Mouse (Mus musculus) right cerebral cortex, postnatal 25 days (tissue): ENCODE results near the gene Mab21l3.

Source experiments
- DNase-seq: peaks from one replicate; pipeline ENCODE4 v3.0.0; 2022

The Mab21l3 gene

DNA sequence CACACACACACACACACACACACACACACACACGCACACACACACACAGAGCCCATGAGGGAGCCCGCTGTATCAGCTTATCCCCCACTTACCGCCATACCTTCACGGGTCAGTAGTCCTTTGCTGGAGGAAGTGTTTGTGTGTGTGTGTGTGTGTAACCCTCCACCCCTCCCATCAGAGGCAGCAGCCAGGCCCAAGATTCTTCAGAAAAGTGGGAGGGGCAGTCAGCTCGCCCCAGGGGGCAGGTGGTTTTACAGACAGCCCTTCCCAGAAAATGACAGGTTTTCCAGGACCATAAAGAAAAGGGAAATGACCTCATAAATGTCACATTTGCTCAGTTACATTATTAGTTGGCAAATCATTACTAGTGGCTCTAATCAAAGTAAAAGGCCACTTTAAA is at the start of gene Mab21l3:
Mab21l3 (minus strand) TSS at position 144 of the 400 bp plus-strand sequence.
- no peak for DNase-seq

GRCm38 (mm10) chr3:101897377-101897974 is 48.7 kb upstream of the Mab21l3 start:
- no peak for DNase-seq

GRCm38 (mm10) chr3:101896893-101897292 is 48.1 kb upstream of the Mab21l3 start:
- peak; percentile 49 for DNase-seq

DNA sequence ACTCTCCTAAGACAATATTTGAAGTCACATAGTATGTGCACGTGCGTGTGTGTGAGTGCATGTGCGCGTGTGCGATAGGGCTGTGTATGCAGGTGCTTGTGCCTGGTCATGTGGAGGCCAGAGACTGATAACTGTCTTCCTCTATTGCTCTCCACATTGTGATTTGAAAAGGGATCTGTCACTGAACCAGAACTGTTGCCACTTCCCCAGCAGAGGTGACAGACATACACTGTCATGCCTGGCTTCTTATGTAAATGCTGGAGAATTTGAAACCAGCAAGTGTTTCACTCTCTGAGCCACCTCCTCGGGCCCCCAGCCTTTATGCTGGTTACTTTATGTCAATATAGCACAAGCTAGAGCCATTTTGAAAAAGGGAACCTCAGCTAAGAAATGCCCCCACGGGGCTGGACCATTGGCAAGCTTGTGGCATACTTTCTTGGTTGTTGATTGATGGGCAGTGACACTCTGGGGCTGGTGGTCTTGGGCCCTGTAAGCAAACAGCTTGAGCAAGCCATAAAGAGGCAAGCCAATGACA is 46.7 kb upstream of the Mab21l3 start:
- no peak for DNase-seq

DNA sequence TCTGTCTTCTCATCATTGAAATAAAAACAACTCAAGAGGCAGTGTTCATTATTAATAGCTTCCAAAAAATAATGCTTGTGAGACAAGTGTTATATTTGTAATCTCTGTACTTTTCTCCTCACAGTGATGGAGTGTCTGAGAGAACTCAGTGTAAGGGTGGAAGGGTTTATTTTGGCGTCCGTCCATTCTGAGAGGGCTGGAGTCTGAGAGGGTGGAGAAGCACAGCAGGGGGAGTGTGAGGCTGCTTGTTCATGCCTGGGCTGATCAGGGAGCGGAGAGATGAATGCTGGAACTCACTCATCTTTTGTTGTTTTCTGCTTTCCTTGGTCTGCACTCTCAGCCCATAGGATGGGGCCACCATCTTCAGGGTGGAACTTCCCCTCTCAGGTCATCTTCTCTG is 36.8 kb upstream of the Mab21l3 start:
- no peak for DNase-seq

GRCm38 (mm10) chr3:101885041-101885440 is 36.3 kb upstream of the Mab21l3 start:
- DNase-seq, result no peak

GRCm38 (mm10) chr3:101883902-101884301 is 35.1 kb upstream of the Mab21l3 start:
- DNase-seq, result no peak

GRCm38 (mm10) chr3:101881721-101882120 is 33.0 kb upstream of the Mab21l3 start:
- DNase-seq, result no peak

DNA sequence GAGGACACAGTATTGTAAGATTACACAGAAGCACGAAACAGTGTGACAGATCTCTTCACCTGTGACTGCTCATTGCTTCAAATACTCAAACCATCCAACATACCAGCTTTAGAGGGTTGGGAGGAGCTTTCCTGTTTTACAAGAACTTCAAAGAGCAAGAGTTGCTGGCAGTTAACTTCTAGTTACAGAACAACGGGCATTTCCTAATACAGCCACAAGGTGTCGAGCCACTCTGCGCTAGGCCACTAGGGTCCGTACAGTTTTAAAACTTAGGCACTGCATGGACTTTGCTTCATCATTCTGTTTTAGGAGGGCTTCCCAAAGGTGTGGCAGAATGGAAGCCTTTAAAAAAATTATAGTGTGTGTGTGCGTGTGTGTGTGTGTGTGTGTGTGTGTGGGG is 32.1 kb upstream of the Mab21l3 start:
- no peak for DNase-seq

- no peak for DNase-seq
Observed at GRCm38 (mm10) chr3:101878136-101878535, 29.4 kb upstream of the Mab21l3 start.

DNA sequence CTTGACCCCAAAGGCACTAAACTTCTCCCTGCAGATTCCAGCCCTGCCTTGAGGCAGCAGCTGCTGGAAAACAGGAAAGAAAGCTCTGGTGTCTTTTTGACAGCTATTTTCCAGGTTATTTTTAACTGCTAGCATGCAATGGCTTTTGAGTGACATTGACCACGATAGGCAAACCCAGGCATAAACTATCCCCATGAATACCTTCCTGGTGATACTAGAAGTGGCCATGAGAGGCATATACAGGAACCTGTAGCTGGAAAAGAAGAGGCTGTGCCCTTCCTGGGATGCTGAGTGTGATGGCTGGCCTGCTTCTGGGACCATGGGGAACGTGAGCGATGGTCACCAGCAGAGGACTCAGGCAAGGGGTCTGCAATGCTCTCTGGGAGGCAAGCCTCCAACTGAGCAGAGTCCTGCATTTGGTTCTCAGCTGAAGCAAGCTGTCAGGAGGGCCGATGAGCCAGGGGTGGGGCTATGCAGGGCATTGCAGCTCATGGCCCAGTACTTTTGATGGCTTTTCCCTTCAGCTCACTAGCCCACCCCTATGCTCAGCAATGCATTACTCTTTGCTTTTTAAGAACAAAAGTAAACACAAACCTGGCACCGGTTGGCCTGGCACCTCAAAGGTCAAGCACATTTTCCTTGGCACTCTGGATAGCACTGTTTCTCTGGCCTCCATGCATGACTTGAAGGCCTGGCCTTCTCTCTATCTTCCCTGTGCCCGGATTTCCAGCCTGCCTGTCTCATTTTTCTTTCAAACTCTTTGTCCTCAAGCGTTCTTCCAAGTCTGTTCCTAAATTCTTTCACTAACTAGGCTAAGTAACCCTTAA is 27.9 kb upstream of the Mab21l3 start:
- no peak for DNase-seq

DNA sequence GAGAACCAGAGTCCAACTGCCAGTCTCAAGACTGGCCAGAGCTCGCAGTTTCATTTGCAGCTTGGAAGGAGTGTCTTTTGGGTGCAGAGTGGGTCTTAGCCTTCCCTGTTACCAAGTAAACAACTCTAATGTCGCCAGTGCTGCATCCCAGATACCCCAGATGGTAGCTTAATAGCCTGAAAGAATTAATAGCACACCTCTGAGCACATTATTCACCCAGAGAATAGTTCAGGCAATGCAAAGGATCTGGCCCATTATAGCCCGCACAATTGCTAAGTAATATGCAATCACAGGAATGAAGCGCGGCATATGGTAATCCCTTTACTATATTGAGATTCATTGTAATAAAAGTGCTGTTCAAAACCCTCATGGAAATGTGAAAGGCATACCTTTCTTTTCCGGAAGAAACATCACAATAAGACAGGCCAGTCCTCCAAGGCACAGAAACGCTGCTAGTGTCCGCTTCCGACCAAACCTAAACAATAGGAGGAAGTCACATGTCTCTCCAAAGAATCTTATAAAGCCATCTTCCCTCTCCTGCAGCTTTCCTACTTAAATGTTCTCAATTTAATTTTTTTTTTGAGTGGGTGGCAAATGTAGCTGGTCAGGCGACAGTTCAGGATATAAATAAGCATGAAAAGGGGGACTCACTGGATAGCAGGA is 26.6 kb upstream of the Mab21l3 start:
- DNase-seq, result no peak

GRCm38 (mm10) chr3:101873061-101873675 is 24.4 kb upstream of the Mab21l3 start:
- DNase-seq, result no peak

DNA sequence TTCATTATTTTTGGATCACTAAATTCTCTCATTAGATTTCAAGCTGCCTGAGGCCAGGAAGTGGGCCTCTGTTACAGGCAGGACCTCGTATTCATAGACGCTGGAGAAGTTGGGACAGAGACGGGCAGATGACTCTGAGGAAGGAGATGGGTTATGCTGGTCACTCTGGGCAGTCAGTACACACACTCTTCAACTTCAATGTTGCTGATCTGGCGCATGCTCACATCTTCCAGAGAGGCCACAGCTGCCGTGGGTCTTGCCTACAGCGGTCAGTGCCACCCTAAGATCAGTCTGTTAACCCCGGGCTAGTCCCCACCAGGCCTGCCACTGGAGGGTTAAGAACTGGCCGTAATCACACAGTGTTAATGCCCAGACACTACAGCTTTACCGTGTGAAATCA is 23.2 kb upstream of the Mab21l3 start:
- DNase-seq, result no peak

- peak; percentile 48 for DNase-seq
Observed at GRCm38 (mm10) chr3:101867001-101867421, 18.3 kb upstream of the Mab21l3 start.

GRCm38 (mm10) chr3:101861856-101862255 is 13.1 kb upstream of the Mab21l3 start:
- no peak for DNase-seq

- DNase-seq, result peak; percentile 45
Observed at GRCm38 (mm10) chr3:101860151-101860550, 11.4 kb upstream of the Mab21l3 start.

- no peak for DNase-seq
Observed at GRCm38 (mm10) chr3:101859740-101860139, 11.0 kb upstream of the Mab21l3 start.

DNA sequence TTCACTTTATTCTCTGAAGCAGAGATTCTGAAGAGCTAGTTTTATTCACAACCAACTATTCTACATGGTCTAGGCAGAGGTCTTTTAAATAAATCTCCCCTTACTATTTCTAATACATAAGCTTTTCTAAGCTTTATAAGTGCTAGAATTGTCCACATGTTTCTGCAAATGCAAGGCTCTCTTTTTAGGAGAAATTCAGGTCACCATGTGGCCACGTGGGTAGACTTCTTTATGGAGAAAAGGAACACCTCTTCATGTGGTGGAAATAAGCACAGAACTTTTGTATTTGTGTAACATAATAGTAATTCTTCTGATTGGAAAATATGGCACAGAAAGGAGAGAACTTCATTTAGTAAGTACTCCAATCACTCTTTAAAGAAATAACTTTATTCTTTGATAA is 5.3 kb upstream of the Mab21l3 start:
- DNase-seq, result no peak

DNA sequence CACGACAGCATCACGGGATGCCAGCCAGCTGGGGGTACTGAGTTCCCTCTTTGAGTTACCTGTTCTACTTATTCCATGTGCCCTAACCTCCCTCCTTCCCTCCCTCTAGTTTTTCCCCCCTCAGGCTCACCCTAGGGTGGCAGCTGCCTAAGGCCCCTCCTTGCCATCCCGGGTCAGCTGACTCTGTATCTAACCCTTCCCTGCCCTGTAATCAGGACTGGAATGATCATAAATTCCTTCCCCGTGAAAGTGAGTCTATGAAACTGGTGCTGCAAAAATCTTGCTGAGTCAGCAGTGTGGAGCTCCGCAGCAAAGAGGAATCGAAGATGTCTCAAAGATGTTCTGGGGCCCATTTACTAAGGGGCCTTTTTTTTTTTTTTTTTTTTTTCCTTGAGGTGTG is 2.6 kb upstream of the Mab21l3 start:
- DNase-seq, result no peak

GRCm38 (mm10) chr3:101846096-101846495 is 2.7 kb downstream of the Mab21l3 start:
- DNase-seq, result no peak

DNA sequence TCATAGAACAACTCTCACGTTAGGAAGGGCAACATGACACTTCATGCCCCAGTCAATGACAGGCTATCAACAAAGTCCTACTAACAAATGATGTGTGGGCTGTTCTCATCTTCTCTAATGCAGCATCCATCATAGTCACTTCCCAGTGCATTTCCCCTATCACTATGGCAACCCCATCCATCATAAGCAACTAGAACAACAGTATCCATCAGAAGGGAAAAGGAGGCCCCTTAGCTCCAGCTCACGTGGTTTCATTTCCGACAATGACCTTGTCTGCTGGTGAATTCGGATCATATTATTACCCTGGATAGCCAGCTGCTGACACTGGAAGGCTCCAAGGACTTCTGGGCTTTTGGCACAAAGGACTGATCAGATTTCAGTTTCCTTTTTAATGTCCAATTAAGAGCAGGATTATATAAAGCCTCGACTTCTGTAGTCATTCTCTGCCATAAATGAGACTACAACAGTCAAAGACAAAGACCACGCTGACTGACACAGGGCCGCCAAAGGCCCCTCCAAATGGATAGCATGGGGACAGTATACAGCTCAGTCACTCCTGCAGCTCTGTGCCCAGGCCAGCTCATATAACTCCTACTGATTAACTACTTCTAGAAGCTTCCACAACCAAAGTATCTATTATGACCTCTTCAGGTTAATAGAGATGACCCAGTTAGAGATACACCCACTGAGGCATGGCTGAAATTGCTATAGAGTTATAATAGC is 6.2 kb downstream of the Mab21l3 start:
- DNase-seq, result no peak

GRCm38 (mm10) chr3:101839327-101839726 is 9.4 kb downstream of the Mab21l3 start:
- DNase-seq, result no peak
